Mouse (Mus musculus) cerebellum, adult (tissue): ENCODE results near the gene Vps52.

Experiments
- ATAC-seq: cut with Nextera tagmentation; 2 replicates; pipeline ENCODE4 v1.9.2; 2017; ENCODE audit warnings: mild to moderate bottlenecking, moderate library complexity, mixed read lengths; ENCODE audit not compliant: insufficient number of reproducible peaks, low FRiP score, low TSS enrichment

Gene Vps52

GRCm38 (mm10) chr17:33955555-33956214 lies at the start of gene Vps52, which contains the start of gene Rps18:
Vps52 (plus strand) TSS chr17:33955812.
Rps18 (minus strand) TSS chr17:33956001.
- peak; percentile 80; the same call in 1 of the 2 replicates for ATAC-seq

GRCm38 (mm10) chr17:33908331-33909076 lies 47.1 kb upstream of the Vps52 start:
- ATAC-seq = peak; percentile 36; the same call in 1 of the 2 replicates

DNA sequence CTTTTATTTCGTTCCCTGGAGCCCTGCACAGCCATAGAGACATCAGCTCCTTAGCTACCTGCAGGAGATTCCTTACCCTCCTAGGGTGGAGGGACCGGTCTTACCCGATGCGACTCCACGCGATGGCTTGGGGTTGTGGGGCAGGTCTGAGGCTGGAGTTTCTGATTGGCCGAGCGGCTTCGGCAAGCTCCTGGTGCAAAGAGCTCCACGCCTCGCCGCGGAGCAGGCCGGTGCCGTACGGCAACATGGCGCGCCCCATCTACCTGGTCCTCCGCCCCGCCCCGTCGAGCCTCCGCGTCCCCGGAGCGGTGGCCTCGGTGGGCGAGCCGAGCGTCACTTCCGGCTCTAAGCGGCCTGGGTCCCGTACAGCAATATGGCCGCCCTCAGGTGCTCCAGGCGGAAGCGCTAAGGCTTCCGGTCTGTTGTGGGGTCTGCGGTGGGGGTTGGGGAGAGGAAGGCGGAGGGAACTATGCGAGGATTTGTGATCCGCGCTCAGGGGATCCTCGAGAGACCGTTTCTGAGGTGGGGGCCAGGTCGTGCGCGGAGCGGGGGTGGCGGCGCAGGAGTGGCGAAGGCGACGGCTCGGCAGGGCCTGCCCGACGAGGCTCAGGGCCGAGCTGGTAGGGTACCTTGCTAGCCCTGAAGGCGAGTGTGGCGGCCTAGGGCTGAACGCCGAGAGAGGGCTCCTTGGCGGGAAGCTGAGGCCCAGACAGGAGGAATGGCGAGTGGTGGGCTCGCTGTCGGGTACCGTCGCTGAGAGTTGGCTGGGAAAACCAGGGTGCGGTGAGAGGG lies 46.3 kb upstream of the Vps52 start, which contains the start of gene Daxx:
TSS of gene Daxx (plus strand) at position 338 of the 792 bp plus-strand sequence.
- peak; percentile 95 for ATAC-seq

DNA sequence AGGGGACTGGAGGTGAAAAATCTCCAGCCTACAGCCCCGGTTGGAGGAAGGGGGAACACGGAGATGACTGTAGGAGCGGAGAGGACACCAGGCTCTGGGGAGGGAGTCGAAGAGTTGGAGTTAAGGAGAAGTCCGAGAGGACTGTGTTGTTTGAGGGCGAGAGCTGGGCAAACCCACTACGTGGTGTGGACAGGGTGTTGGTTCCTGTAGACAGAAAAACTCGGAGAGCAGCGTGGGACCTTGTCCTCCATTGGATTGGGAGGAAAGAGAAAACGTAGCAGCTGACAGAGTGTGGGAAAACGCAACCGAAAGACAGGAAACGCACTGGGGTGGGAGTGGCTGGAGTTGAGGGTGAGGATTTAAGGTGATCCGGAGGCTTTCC lies 45.8 kb upstream of the Vps52 start:
- no peak for ATAC-seq

DNA sequence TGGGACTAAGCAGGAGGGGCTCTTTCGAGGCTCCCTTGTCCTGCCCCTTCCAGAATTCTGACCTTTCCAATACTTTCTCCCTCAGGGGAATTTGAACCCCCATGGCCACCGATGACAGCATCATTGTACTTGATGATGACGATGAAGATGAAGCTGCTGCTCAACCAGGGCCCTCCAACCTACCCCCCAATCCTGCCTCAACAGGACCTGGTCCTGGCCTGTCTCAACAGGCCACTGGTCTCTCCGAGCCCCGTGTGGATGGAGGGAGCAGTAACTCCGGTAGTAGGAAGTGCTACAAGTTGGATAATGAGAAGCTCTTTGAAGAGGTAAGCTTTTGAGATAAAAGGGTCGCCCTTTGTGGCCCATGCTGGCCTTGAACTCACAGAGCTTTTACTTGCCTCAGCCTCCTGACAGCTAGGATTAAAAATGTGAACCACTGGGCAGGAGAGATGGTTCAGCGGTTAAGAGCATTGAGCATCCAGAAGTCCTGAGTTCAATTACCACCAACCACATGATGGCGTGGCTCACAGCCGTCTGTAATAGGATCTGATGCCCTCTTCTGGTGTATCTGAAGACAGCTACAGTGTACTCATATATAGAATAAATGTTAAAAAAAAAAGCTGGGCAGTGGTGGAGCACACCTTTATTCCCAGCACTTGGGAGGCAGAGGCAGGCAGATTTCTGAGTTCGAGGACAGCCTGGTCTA lies 45.1 kb upstream of the Vps52 start:
- ATAC-seq = no peak

DNA sequence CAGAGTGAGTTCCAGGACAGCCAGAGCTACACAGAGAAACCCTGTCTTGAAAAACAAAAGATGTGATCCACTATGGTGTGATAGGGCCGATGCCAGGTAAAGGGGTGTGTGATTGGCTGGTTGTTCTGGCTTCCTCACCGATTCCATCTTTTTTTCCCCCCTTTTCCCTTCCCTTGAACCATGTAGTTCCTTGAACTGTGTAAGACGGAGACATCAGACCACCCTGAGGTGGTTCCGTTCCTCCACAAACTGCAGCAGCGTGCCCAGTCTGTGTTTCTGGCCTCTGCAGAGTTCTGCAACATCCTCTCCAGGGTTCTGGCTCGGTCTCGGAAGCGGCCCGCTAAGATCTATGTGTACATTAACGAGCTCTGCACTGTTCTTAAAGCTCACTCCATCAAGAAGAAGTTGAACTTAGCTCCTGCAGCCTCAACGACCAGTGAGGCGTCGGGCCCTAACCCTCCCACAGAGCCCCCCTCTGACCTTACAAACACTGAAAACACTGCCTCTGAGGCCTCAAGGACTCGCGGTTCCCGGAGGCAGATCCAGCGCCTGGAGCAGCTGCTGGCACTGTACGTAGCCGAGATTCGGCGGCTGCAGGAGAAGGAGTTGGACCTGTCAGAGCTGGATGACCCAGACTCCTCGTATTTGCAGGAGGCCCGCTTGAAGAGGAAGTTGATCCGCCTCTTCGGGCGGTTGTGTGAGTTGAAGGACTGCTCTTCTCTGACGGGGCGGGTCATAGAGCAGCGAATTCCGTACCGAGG lies 44.4 kb upstream of the Vps52 start:
- ATAC-seq = no peak

GRCm38 (mm10) chr17:33911813-33912414 lies 43.7 kb upstream of the Vps52 start:
- no peak for ATAC-seq

GRCm38 (mm10) chr17:33913264-33913663 lies 42.3 kb upstream of the Vps52 start:
- ATAC-seq = no peak

GRCm38 (mm10) chr17:33913905-33914304 lies 41.7 kb upstream of the Vps52 start:
- ATAC-seq = no peak

GRCm38 (mm10) chr17:33914969-33915391 lies 40.6 kb upstream of the Vps52 start:
- ATAC-seq = no peak

- ATAC-seq = peak; percentile 92
Observed at GRCm38 (mm10) chr17:33915671-33916250, 39.9 kb upstream of the Vps52 start, which contains the start of the genes Tapbp and Zbtb22. Tapbp (plus strand) TSS chr17:33915899. Zbtb22 (plus strand) TSS chr17:33915904.

DNA sequence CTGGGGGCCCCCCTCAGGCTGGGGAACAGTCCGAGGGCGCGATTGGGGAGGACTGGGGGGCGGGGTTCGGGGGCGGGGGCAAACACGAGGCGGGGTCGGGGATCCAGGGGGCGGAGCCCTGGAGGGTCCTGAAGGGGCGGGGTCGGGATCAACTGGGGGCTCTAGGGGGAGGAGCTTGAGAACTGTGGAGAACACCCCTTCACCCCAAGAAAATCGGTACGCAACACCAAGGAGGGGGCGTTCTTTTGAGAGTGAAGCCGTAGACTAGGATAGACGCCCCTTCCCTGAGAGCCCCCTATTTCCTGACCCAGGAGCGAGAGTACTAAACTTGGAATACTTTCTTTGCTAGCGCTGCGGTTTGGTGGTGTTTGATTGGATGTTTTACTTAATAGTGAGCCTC lies 39.3 kb upstream of the Vps52 start:
- no peak for ATAC-seq

DNA sequence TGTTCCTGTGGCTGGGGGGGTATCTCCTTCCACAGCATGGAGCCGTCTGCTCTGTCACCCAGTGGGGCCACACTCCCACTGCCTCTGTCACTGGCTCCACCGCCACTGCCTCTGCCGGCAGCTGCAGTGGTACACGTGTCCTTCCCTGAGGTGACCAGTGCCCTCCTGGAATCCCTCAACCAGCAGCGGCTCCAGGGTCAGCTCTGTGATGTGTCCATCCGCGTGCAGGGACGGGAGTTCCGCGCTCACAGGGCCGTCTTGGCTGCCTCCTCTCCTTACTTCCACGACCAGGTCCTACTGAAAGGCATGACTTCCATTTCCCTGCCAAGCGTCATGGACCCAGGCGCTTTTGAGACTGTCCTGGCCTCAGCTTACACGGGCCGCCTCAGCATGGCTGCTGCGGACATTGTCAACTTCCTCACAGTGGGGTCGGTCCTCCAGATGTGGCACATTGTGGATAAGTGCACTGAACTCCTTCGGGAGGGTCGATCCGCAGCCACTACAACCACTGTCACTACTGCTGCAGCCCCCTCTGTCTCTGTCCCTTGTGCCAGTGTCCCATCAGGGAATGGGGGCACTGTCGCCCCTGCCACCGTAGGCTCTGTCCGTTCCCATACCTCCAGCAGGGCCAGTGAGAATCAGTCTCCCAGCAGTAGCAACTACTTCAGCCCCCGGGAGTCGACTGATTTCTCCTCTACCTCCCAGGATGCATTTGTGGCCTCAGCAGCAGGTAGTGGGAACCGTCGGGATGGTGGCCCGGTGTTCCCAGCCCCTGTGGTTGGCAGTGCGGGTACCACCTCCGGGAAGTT lies 38.6 kb upstream of the Vps52 start:
- no peak for ATAC-seq

- no peak for ATAC-seq
Observed at GRCm38 (mm10) chr17:33917656-33918292, 37.8 kb upstream of the Vps52 start.

- ATAC-seq = no peak
Observed at GRCm38 (mm10) chr17:33918293-33919203, 37.1 kb upstream of the Vps52 start.
